Mouse (Mus musculus): ENCODE results near the gene Igsf9. TPM values are rescaled to one million over a fixed set of nuclear protein-coding genes. Genes with fewer than 3 reads are reported as not detected.

Igsf9 gene
- total and polyA plus RNA-seq, 3 experiments: 0.38 TPM; not detected in 2

DNA sequence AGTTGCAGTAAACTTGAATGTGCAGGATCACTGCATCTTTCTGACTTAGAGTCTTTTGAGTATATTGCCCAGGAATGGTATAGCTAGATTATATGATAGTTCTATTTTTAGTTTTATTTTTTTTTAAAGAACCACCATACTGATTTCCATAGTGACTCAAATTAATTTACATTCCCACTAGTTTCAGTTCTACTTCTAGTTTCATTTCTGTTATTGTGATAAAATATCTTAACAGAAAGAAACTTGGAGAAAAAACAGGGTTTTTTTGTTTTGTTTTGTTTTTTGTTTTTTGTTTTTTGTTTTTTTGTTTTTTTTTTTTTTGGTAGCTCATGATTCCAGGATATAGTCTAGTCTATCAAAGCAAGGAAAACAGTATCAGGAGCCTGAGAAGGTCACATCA lies 8.7 kb upstream of the Igsf9 start:
- H3K4me3 ChIP-seq (ENCODE audit: low read depth, low read length): no peak overlapping the region
- TF ChIP-seq CTCF (IDR thresholded peaks at IDR 0.05; ENCODE audit: low read depth, low read length) (no peak), GATA2 (IDR thresholded peaks at IDR 0.05; ENCODE audit: borderline replicate concordance, low read depth, low read length) (no peak), POLR2AphosphoS5 (IDR thresholded peaks at IDR 0.05; ENCODE audit: insufficient replicate concordance, low read depth, low read length) (no peak), GATA1 (IDR thresholded peaks at IDR 0.05; ENCODE audit: borderline replicate concordance, low read length) (no peak), TAL1 (conservative IDR thresholded peaks at IDR 0.05; ENCODE audit: low read depth, low read length) (no peak)
- H3K27me3 ChIP-seq (ENCODE audit: insufficient read depth, low read length): peaks cover 3% of the 10 kb centered on the region; the same call in 1 of the 2 replicates
- H3K4me1 ChIP-seq (ENCODE audit: insufficient read depth, low read depth, low read length): no peaks in the 10 kb centered on the region
- H3K9me3 ChIP-seq (replicated peaks): no peaks in the 10 kb centered on the region
- ATAC-seq (ENCODE audit: extremely low read depth, insufficient number of reproducible peaks, low FRiP score, poor library complexity, severe bottlenecking) (no peak), DNase-seq (ENCODE audit: low spot score) (no peak)
- H3K36me3 ChIP-seq (replicated peaks): no peaks in the 10 kb centered on the region

DNA sequence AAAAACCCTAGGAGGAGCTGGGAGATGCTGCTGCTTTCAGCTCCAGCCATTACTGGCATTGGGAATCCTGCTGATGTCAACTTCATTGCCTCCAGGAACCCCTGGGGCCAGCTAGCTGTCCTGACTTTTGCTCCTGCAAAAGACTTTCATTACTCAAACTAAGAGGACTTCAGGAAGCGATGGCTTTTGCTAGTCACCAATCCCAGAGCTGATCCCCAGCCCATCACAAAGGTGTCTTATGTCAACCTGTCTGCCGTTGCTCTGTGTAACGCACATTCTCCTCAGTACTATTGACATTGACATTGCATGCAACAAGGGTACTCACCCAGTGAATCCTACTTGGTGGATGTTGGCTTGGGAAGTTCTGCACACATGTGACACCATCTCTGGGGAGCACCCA lies 7.4 kb upstream of the Igsf9 start:
- no peak for DNase-seq (ENCODE audit: low spot score)
- TF ChIP-seq GATA2 (IDR thresholded peaks at IDR 0.05; ENCODE audit: borderline replicate concordance, low read depth, low read length) (no peak), TAL1 (conservative IDR thresholded peaks at IDR 0.05; ENCODE audit: low read depth, low read length) (no peak), CTCF (IDR thresholded peaks at IDR 0.05; ENCODE audit: low read depth, low read length) (no peak), GATA1 (IDR thresholded peaks at IDR 0.05; ENCODE audit: borderline replicate concordance, low read length) (no peak), POLR2AphosphoS5 (IDR thresholded peaks at IDR 0.05; ENCODE audit: insufficient replicate concordance, low read depth, low read length) (no peak)
- Histone ChIP-seq H3K4me3 (ENCODE audit: low read depth, low read length) (no peak overlapping the region), H3K9me3 (replicated peaks) (no peaks in the 10 kb centered on the region), H3K36me3 (replicated peaks) (no peaks in the 10 kb centered on the region), H3K27me3 (ENCODE audit: insufficient read depth, low read length) (peaks cover 3% of the 10 kb centered on the region), H3K4me1 (ENCODE audit: insufficient read depth, low read depth, low read length) (no peaks in the 10 kb centered on the region)
- no peak for ATAC-seq (ENCODE audit: extremely low read depth, insufficient number of reproducible peaks, low FRiP score, poor library complexity, severe bottlenecking)

DNA sequence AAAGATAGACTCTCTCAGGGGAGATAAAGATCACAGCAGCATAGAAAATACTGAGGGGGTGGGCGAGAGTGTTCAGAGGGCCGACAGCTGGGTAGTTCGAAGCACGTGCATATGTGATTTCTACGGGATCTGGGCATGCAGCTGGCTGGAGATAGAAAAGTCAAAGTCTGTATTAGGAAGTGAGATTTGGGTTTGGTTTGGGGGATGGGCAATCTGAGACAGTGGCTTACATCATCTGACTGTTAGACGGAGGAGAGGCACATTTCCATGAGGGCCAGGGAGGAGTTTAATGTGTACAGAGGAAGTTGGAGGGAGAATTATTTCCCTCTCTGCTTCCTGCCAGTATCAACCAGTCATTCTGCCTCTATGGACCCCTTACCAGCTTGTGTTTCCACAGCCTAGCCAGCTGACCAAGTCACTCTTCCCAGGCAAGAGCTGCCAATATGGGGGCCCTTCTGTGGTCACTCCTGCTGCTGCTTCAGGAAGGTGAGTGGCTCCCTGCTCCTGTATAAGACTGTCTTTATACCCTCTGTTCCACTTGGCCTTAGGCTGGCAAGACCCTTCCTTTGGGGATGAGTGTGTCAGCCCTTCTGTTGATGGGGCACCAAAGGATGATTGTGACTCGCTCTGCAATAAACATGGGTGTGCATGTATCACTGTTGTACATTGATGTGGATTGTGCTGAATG lies 6.4 kb upstream of the Igsf9 start, which contains the start of gene Slamf9:
Gene Slamf9 (plus strand): TSS at position 305 of the 688 bp plus-strand sequence.
- no peak for TF ChIP-seq GATA1 (IDR thresholded peaks at IDR 0.05; ENCODE audit: borderline replicate concordance, low read length)
- TF ChIP-seq POLR2AphosphoS5 (IDR thresholded peaks at IDR 0.05; ENCODE audit: insufficient replicate concordance, low read depth, low read length): no peak
- no peak for TF ChIP-seq CTCF (IDR thresholded peaks at IDR 0.05; ENCODE audit: low read depth, low read length)
- no peak for TF ChIP-seq TAL1 (conservative IDR thresholded peaks at IDR 0.05; ENCODE audit: low read depth, low read length)
- TF ChIP-seq GATA2 (IDR thresholded peaks at IDR 0.05; ENCODE audit: borderline replicate concordance, low read depth, low read length): no peak
- Histone ChIP-seq H3K27me3 (ENCODE audit: insufficient read depth, low read length) (peaks cover 9% of the 10 kb centered on the region), H3K4me1 (ENCODE audit: insufficient read depth, low read depth, low read length) (no peaks in the 10 kb centered on the region), H3K9me3 (replicated peaks) (no peaks in the 10 kb centered on the region), H3K36me3 (replicated peaks) (no peaks in the 10 kb centered on the region), H3K4me3 (ENCODE audit: low read depth, low read length) (no peak within 1 kb of the TSS)
- DNase-seq (ENCODE audit: low spot score) (no peak), ATAC-seq (ENCODE audit: extremely low read depth, insufficient number of reproducible peaks, low FRiP score, poor library complexity, severe bottlenecking) (no peak)

DNA sequence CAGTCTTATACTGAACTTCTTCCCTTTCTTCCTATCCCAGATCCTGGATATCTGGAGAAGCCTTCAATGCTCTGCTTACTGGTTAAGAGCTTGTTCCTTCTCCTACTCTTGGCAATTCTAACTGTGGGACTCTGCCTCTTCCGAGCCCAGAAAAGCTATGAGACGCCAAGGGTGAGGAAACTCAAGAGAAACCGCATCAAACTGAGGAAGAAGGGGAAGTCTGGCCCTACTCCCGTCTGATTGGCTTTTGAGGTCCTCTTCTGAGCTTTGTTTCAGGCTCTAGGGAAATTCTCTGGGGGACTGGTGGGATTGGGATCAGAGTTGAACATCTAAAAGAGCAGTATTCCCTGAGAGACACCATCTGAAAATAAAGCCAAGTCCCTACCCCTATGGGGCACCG lies 3.6 kb upstream of the Igsf9 start:
- no peaks in the 10 kb centered on the region for H3K36me3 ChIP-seq (replicated peaks)
- ATAC-seq (ENCODE audit: extremely low read depth, insufficient number of reproducible peaks, low FRiP score, poor library complexity, severe bottlenecking) (no peak), DNase-seq (ENCODE audit: low spot score) (no peak)
- peaks cover 17% of the 10 kb centered on the region for H3K27me3 ChIP-seq (ENCODE audit: insufficient read depth, low read length)
- no peak for TF ChIP-seq GATA1 (IDR thresholded peaks at IDR 0.05; ENCODE audit: borderline replicate concordance, low read length)
- TF ChIP-seq GATA2 (IDR thresholded peaks at IDR 0.05; ENCODE audit: borderline replicate concordance, low read depth, low read length): no peak
- no peak for TF ChIP-seq POLR2AphosphoS5 (IDR thresholded peaks at IDR 0.05; ENCODE audit: insufficient replicate concordance, low read depth, low read length)
- no peak for TF ChIP-seq TAL1 (conservative IDR thresholded peaks at IDR 0.05; ENCODE audit: low read depth, low read length)
- TF ChIP-seq CTCF (IDR thresholded peaks at IDR 0.05; ENCODE audit: low read depth, low read length): no peak
- no peaks in the 10 kb centered on the region for H3K9me3 ChIP-seq (replicated peaks)
- no peaks in the 10 kb centered on the region for H3K4me1 ChIP-seq (ENCODE audit: insufficient read depth, low read depth, low read length)
- H3K4me3 ChIP-seq (ENCODE audit: low read depth, low read length): no peak overlapping the region

DNA sequence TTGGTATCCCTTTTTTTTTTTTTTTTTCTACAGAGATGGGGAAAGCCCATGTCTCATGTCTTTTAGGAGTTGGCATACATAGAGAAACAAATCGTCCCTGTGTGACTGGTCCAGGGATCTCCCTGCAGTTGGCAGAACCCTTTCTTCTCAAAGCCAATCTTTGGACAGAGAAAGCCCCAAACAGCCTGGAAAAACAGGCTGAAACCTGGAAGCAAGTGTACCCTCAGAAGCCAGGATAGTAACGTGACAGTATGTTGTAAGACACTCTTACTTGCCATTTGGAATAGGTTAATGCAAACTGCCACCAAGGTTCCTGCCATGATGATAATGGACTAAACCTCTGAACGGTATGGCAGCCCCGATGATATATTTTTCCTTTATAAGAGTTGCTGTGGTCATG lies 1.2 kb upstream of the Igsf9 start:
- H3K9me3 ChIP-seq (replicated peaks): no peaks in the 10 kb centered on the region
- H3K4me1 ChIP-seq (ENCODE audit: insufficient read depth, low read depth, low read length): no peaks in the 10 kb centered on the region
- no peak overlapping the region for H3K4me3 ChIP-seq (ENCODE audit: low read depth, low read length)
- TF ChIP-seq POLR2AphosphoS5 (IDR thresholded peaks at IDR 0.05; ENCODE audit: insufficient replicate concordance, low read depth, low read length) (no peak), GATA2 (IDR thresholded peaks at IDR 0.05; ENCODE audit: borderline replicate concordance, low read depth, low read length) (no peak), TAL1 (conservative IDR thresholded peaks at IDR 0.05; ENCODE audit: low read depth, low read length) (no peak), GATA1 (IDR thresholded peaks at IDR 0.05; ENCODE audit: borderline replicate concordance, low read length) (no peak), CTCF (IDR thresholded peaks at IDR 0.05; ENCODE audit: low read depth, low read length) (no peak)
- H3K36me3 ChIP-seq (replicated peaks): no peaks in the 10 kb centered on the region
- ATAC-seq (ENCODE audit: extremely low read depth, insufficient number of reproducible peaks, low FRiP score, poor library complexity, severe bottlenecking) (no peak), DNase-seq (ENCODE audit: low spot score) (no peak)
- H3K27me3 ChIP-seq (ENCODE audit: insufficient read depth, low read length): peaks cover 29% of the 10 kb centered on the region

DNA sequence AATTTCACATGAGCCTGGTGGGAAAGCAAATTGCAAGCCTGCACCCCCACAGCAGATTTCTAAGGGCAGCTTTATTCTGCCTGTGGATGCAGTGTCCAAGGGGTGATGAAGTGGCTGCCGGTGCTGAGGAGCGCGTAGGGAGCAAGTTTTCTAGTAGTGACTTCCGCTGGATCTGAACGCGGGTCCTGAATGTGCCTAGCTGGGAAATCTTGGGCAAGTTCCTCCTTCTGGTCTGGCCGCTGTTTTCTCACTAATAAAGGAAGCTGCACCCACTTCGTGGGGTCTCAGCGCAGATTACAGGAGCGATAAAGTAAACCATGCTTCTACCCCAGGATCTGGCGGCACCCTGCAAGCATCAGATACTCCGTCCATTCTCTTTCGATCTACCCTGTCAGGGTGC lies 477 bp upstream of the Igsf9 start:
- DNase-seq (ENCODE audit: low spot score): no peak
- TF ChIP-seq GATA2 (IDR thresholded peaks at IDR 0.05; ENCODE audit: borderline replicate concordance, low read depth, low read length): no peak
- TF ChIP-seq CTCF (IDR thresholded peaks at IDR 0.05; ENCODE audit: low read depth, low read length): no peak
- TF ChIP-seq POLR2AphosphoS5 (IDR thresholded peaks at IDR 0.05; ENCODE audit: insufficient replicate concordance, low read depth, low read length): no peak
- no peak for TF ChIP-seq TAL1 (conservative IDR thresholded peaks at IDR 0.05; ENCODE audit: low read depth, low read length)
- TF ChIP-seq GATA1 (IDR thresholded peaks at IDR 0.05; ENCODE audit: borderline replicate concordance, low read length): no peak
- no peak for ATAC-seq (ENCODE audit: extremely low read depth, insufficient number of reproducible peaks, low FRiP score, poor library complexity, severe bottlenecking)
- H3K27me3 ChIP-seq (ENCODE audit: insufficient read depth, low read length): peaks cover 29% of the 10 kb centered on the region
- H3K4me1 ChIP-seq (ENCODE audit: insufficient read depth, low read depth, low read length): no peaks in the 10 kb centered on the region
- H3K36me3 ChIP-seq (replicated peaks): no peaks in the 10 kb centered on the region
- H3K9me3 ChIP-seq (replicated peaks): no peaks in the 10 kb centered on the region
- H3K4me3 ChIP-seq (ENCODE audit: low read depth, low read length): no peak overlapping the region

All from G1E (cell line).